Mouse (Mus musculus) forebrain, postnatal 0 days (tissue): ENCODE measurements around the gene Exoc2. TPM values are rescaled to one million over a fixed set of nuclear protein-coding genes. Genes with fewer than 3 reads are reported as not detected.

Experiments used
- ATAC-seq: fragments of 200-750 bp; cut with Nextera tagmentation; 2 replicates; pipeline ENCODE4 v1.8.0; 2017; ENCODE audit warnings: mild to moderate bottlenecking, moderate library complexity
- DNase-seq: peaks from one replicate; pipeline ENCODE4 v3.0.0-alpha.2; 2015
- H3K27ac ChIP-seq: fragments of 300-500 bp; sonication (generic); 2 replicates; pipeline ENCODE4 v1.5.1; 2014; ENCODE audit warnings: low read depth, mild to moderate bottlenecking, antibody characterized with exemption, low read length, moderate library complexity, mixed read lengths
- H3K27me3 ChIP-seq: fragments of 300-500 bp; sonication (generic); 2 replicates; pipeline ENCODE4 v1.6.1; 2014; ENCODE audit warnings: mild to moderate bottlenecking, low read length, mixed read lengths; ENCODE audit not compliant: insufficient read depth
- H3K36me3 ChIP-seq: fragments of 300-500 bp; sonication (generic); 2 replicates; pipeline ENCODE4 v1.6.1; 2014; ENCODE audit warnings: mild to moderate bottlenecking, moderate library complexity; ENCODE audit not compliant: insufficient read depth
- H3K4me1 ChIP-seq: fragments of 300-500 bp; sonication (generic); 2 replicates; pipeline ENCODE4 v1.6.1; 2014; ENCODE audit warnings: antibody characterized with exemption; ENCODE audit not compliant: insufficient read depth
- H3K4me2 ChIP-seq: fragments of 300-500 bp; sonication (generic); 2 replicates; pipeline ENCODE4 v1.6.1; 2014; ENCODE audit warnings: low read depth, mild to moderate bottlenecking, moderate library complexity
- H3K4me3 ChIP-seq: fragments of 300-500 bp; sonication (generic); 2 replicates; pipeline ENCODE4 v1.5.1; 2014; ENCODE audit warnings: low read depth, low read length, mixed read lengths
- H3K9ac ChIP-seq: fragments of 300-500 bp; sonication (generic); 2 replicates; pipeline ENCODE4 v1.6.1; 2014; ENCODE audit warnings: mild to moderate bottlenecking
- H3K9me3 ChIP-seq: fragments of 300-500 bp; sonication (generic); 2 replicates; pipeline ENCODE4 v1.6.1; 2016; ENCODE audit warnings: low read length
- CTCF ChIP-seq: sonication (generic); IDR thresholded peaks from 2 replicates; pipeline ENCODE4 v1.5.1; 2016; ENCODE audit warnings: antibody characterized with exemption, control low read depth, low read depth
- WGBS: fragments of 180-500 bp; shearing (Covaris S2); extraction: QIAGEN DNeasy Blood & Tissue Kit; methylation state at CpG from one replicate; pipeline ENCODE4 v1.1.7; 2014; 5-methylcytosine and 5-hydroxymethylcytosine counted together
- polyA plus RNA-seq: library from polyadenylated mRNA; unstranded; fragments of >200 nt; fragmentation: Nextera tagmentation; extraction: Ambion mirVana; gene quantifications from 2 replicates; pipeline ENCODE4 v1.2.1, GENCODE M21; 2015
- total RNA-seq: library from RNA; depleted of rRNA; stranded (reverse); fragments of >200 nt; gene quantifications from 2 replicates; pipeline ENCODE4 v1.2.3, GENCODE M21; 2014

The Exoc2 gene
- total and polyA plus RNA-seq, 2 experiments from 2014 or later = 44.0 to 69.5 TPM

- ATAC-seq (no peak), DNase-seq (no peak)
- H3K9ac ChIP-seq = no peak overlapping the region
- H3K4me3 ChIP-seq = no peak overlapping the region
- WGBS = 89% methylated on average over 7 of the region's 7 CpGs
- no peaks in the 10 kb centered on the region for H3K27me3 ChIP-seq
- no peak overlapping the region for H3K27ac ChIP-seq
- peaks cover 10% of the 10 kb centered on the region; the same call in 1 of the 2 replicates for H3K36me3 ChIP-seq
- H3K4me2 ChIP-seq = no peak overlapping the region
- H3K9me3 ChIP-seq = no peaks in the 10 kb centered on the region
- no peaks in the 10 kb centered on the region for H3K4me1 ChIP-seq
- TF ChIP-seq CTCF = no peak
These were observed 164.7 kb downstream of the Exoc2 start for GRCm38 (mm10) chr13:30809240-30809639.

DNA sequence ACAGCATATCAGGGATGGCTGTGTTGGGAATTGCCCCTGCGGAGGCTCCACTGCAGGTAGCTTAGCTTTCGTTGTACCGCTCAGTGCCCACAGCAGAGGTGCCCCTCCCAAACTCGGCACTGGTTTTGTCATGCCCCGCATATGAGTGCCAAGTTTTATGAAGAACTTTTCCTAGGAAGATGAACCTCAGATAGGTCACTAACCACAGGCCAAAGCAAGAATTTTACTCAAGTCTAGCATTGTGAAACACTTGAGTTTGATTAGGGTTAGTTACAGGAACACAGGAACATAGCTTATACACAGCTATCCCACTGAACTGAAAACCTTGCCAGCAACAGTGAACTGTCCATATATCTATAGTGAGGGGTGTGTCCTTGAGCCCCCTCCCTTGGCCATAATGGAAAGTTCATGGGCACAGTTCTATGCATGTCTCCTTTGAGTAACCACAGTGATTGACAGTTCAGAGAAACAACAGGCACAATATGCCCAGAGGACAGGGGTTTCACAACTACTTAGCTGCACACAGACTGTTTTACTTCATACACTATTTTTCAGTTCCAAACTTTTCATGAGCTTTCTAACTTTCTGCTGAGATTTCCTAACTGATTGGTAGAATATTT lies 171.4 kb downstream of the Exoc2 start:
- H3K27ac ChIP-seq = no peak overlapping the region

GRCm38 (mm10) chr13:30801886-30802285 lies 172.0 kb downstream of the Exoc2 start:
- WGBS = 70% methylated on average over 4 of the region's 4 CpGs
- Histone ChIP-seq H3K9me3 (no peaks in the 10 kb centered on the region), H3K27ac (no peak overlapping the region), H3K4me3 (no peak overlapping the region), H3K4me2 (no peak overlapping the region), H3K4me1 (no peaks in the 10 kb centered on the region), H3K36me3 (no peaks in the 10 kb centered on the region), H3K27me3 (no peaks in the 10 kb centered on the region), H3K9ac (no peak overlapping the region)
- ATAC-seq (no peak), DNase-seq (no peak)
- no peak for TF ChIP-seq CTCF

More for the DNA sequence above, 171.4 kb downstream of the Exoc2 start:
- no peaks in the 10 kb centered on the region for H3K4me1 ChIP-seq
- no peaks in the 10 kb centered on the region for H3K9me3 ChIP-seq
- no peak for TF ChIP-seq CTCF
- H3K36me3 ChIP-seq = no peaks in the 10 kb centered on the region
- no peak overlapping the region for H3K9ac ChIP-seq
- H3K4me2 ChIP-seq = no peak overlapping the region
- no peaks in the 10 kb centered on the region for H3K27me3 ChIP-seq
- 90% methylated on average over 5 of the region's 5 CpGs for WGBS
- no peak for DNase-seq
- no peak; the same call in 1 of the 2 replicates for ATAC-seq
- H3K4me3 ChIP-seq = no peak overlapping the region

GRCm38 (mm10) chr13:30795960-30796359 lies 177.9 kb downstream of the Exoc2 start:
- H3K9me3 ChIP-seq = no peaks in the 10 kb centered on the region
- no peaks in the 10 kb centered on the region for H3K27me3 ChIP-seq
- H3K4me2 ChIP-seq = no peak overlapping the region
- ATAC-seq = no peak
- no peak for DNase-seq
- H3K36me3 ChIP-seq = no peaks in the 10 kb centered on the region
- H3K4me3 ChIP-seq = no peak overlapping the region
- no peak for TF ChIP-seq CTCF
- 95% methylated on average over 4 of the region's 4 CpGs for WGBS
- no peak overlapping the region for H3K27ac ChIP-seq
- no peaks in the 10 kb centered on the region for H3K4me1 ChIP-seq
- H3K9ac ChIP-seq = no peak overlapping the region

DNA sequence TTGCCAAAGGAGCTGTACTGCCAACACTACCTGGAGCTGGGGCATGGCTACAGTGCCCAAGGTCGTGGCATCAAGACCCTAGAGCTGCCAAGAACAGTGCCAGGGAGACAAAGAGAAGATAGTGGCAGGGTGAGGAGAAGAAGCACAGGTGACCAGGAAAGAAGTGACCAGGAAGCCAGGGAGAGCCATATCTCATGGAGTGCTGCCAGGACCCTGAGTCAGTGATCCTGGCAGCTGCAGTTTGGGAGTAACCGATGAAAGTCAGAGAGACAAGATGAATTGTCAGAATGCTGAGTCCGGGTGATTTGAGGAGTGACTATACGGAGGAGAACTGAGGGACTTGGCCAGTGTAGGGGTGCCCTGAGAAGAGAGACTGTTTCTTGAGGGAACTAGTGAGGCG lies 180.3 kb downstream of the Exoc2 start:
- Histone ChIP-seq H3K4me3 (no peak overlapping the region), H3K4me1 (no peaks in the 10 kb centered on the region), H3K9ac (no peak overlapping the region), H3K36me3 (no peaks in the 10 kb centered on the region), H3K27me3 (no peaks in the 10 kb centered on the region), H3K4me2 (no peak overlapping the region), H3K27ac (no peak overlapping the region), H3K9me3 (no peaks in the 10 kb centered on the region)
- no peak for TF ChIP-seq CTCF
- ATAC-seq (no peak), DNase-seq (no peak)
- WGBS = 87% methylated on average over 5 of the region's 5 CpGs

- no peak for ATAC-seq
- WGBS = 89% methylated on average over 4 of the region's 4 CpGs
- no peak for TF ChIP-seq CTCF
These were observed 180.7 kb downstream of the Exoc2 start for GRCm38 (mm10) chr13:30793196-30793595.

DNA sequence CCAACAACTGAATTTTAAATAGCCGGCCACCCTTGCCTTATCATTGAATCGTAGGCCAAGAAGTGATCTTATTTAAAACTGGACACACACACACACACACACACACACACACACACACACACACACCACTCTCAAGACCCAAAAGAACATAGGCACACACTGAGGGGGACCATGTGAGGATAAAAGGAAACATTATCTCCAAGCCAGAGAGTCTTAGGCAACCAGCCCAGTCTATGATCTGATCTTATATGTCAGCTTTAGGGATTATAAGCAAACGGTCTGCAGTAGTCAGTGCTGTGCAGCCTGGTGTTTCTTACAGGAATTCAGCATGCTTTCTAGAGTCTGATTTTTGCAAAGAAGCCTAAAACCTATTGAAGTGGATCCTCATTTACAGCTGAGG lies 181.2 kb downstream of the Exoc2 start:
- H3K36me3 ChIP-seq = no peaks in the 10 kb centered on the region
- no peak for TF ChIP-seq CTCF
- H3K4me2 ChIP-seq = no peak overlapping the region
- no peak overlapping the region for H3K9ac ChIP-seq
- no peaks in the 10 kb centered on the region for H3K9me3 ChIP-seq
- DNase-seq (no peak), ATAC-seq (no peak)
- 72% methylated on average over 3 of the region's 3 CpGs for WGBS
- H3K27me3 ChIP-seq = no peaks in the 10 kb centered on the region
- no peaks in the 10 kb centered on the region for H3K4me1 ChIP-seq
- no peak overlapping the region for H3K27ac ChIP-seq
- H3K4me3 ChIP-seq = no peak overlapping the region

More at GRCm38 (mm10) chr13:30793196-30793595, 180.7 kb downstream of the Exoc2 start:
- Histone ChIP-seq H3K9ac (no peak overlapping the region), H3K27ac (no peak overlapping the region), H3K4me2 (no peak overlapping the region), H3K4me3 (no peak overlapping the region), H3K27me3 (no peaks in the 10 kb centered on the region), H3K9me3 (no peaks in the 10 kb centered on the region), H3K4me1 (no peaks in the 10 kb centered on the region), H3K36me3 (no peaks in the 10 kb centered on the region)
- DNase-seq = no peak
